8 mouse cellular contexts compared by ENCODE assay signal in genomic region chr10:128058601-128059151, GRCm38 (mm10). TPM values are rescaled to one million over a fixed set of nuclear protein-coding genes. Genes with fewer than 3 reads are reported as not detected.
DNase-seq lines count a peak whose midpoint lies in the region; ATAC-seq and TF ChIP-seq lines count a peak whose summit lies in the region.

Ptges3 (plus strand) TSS chr10:128058954.

- H3K9me3 ChIP-seq in MEL (replicated peaks; ENCODE audit: insufficient read depth, low read length): no peaks in the 10 kb centered on the region
- H3K9me3 ChIP-seq in lung, embryonic 16.5 days (ENCODE audit: control insufficient read depth, low read length): no peaks in the 10 kb centered on the region

- peak within 1 kb of the TSS; percentile 90 for H3K27ac ChIP-seq in MEL (ENCODE audit: control insufficient read depth, low read depth, low read length)
- peak within 1 kb of the TSS; percentile 96 for H3K27ac ChIP-seq in cerebellum, adult 2 months (ENCODE audit: insufficient read depth, low read length)
- H3K27ac ChIP-seq in lung, embryonic 16.5 days (ENCODE audit: low read length): peak within 1 kb of the TSS; percentile 99

- peak; percentile 97 for DNase-seq in MEL (ENCODE audit: low read depth, low spot score)
- DNase-seq in cerebellum, adult 2 months: peak; percentile 97 to 98
- DNase-seq in forelimb bud, embryonic 11.5 days (ENCODE audit: low read depth, low spot score): peak; percentile 95
- DNase-seq in layer of hippocampus, adult 9-10 months (ENCODE audit: low spot score): peak; percentile 84
- DNase-seq in ovary, postnatal 10 days (ENCODE audit: low spot score): peak; percentile 97
- peak; percentile 92 to 98 for DNase-seq in thymus, postnatal 10 days (ENCODE audit: low spot score in 2 of 2)

- peak; percentile 76 to 85 for ATAC-seq in hematopoietic stem cell, adult 5-6 weeks (replicated peaks in 1 of 2; ENCODE audit: insufficient read depth in 1 of 2, low FRiP score in 2 of 2, low TSS enrichment in 1 of 2, low read depth in 1 of 2, poor library complexity in 2 of 2, severe bottlenecking in 2 of 2)
- peak; percentile 95 for ATAC-seq in lung, embryonic 16.5 days (ENCODE audit: low read depth)

- H3K4me2 ChIP-seq in lung, embryonic 16.5 days (ENCODE audit: low read depth, low read length): peak within 1 kb of the TSS; percentile 87

- peak within 1 kb of the TSS; percentile 93 for H3K9ac ChIP-seq in MEL (ENCODE audit: control insufficient read depth, low read depth, low read length, poor library complexity, severe bottlenecking)
- H3K9ac ChIP-seq in lung, embryonic 16.5 days (ENCODE audit: low read length): peak within 1 kb of the TSS; percentile 89

- peaks cover 51% of the 10 kb centered on the region for H3K79me2 ChIP-seq in MEL (ENCODE audit: control insufficient read depth, insufficient read depth, low read length, poor library complexity)

- peaks cover 13 to 14% of the 10 kb centered on the region in 2 experiments for H3K4me1 ChIP-seq in MEL (ENCODE audit: control insufficient read depth in 1 of 2, insufficient read depth in 2 of 2, low read length in 2 of 2)
- H3K4me1 ChIP-seq in cerebellum, adult 2 months (ENCODE audit: control insufficient read depth, insufficient read depth, low read length): peaks cover 9% of the 10 kb centered on the region; the same call in 1 of the 2 replicates
- peaks cover 18% of the 10 kb centered on the region for H3K4me1 ChIP-seq in lung, embryonic 16.5 days (replicated peaks; ENCODE audit: control insufficient read depth, insufficient read depth, low read length)

- peak; percentile 90 for TF ChIP-seq POLR2A in MEL (IDR thresholded peaks at IDR 0.05; ENCODE audit: control insufficient read depth in 1 of 2, insufficient read depth in 1 of 2, low read depth in 1 of 2, low read length in 2 of 2, poor library complexity in 1 of 2)
- peak; percentile 58; the same call in 1 of the 2 replicates for TF ChIP-seq POLR2A in cerebellum, adult 2 months (IDR thresholded peaks at IDR 0.05; ENCODE audit: borderline replicate concordance, insufficient read depth, low read length)

- peak within 1 kb of the TSS; percentile 80 to 94 for H3K4me3 ChIP-seq in MEL (ENCODE audit: control insufficient read depth in 1 of 2, insufficient read depth in 1 of 2, low read depth in 2 of 2, low read length in 2 of 2)
- H3K4me3 ChIP-seq in cerebellum, adult 2 months (replicated peaks; ENCODE audit: insufficient read depth, low read depth, low read length): peak within 1 kb of the TSS; percentile 97
- peak within 1 kb of the TSS; percentile 98 for H3K4me3 ChIP-seq in lung, embryonic 16.5 days (ENCODE audit: low read length)

- peaks cover 2 to 32% of the 10 kb centered on the region in 2 experiments; a peak in 3 of 4 replicates for H3K36me3 ChIP-seq in MEL (ENCODE audit: control insufficient read depth in 1 of 2, insufficient read depth in 2 of 2, low read length in 2 of 2)
- peaks cover 5% of the 10 kb centered on the region; the same call in 1 of the 2 replicates for H3K36me3 ChIP-seq in lung, embryonic 16.5 days (ENCODE audit: control insufficient read depth, insufficient read depth, low read length)

- no peak for TF ChIP-seq RAD21 in MEL (IDR thresholded peaks at IDR 0.05; ENCODE audit: low read depth, low read length)

- WGBS in cerebellum, adult 2 months: under 1% methylated on average over 72 of the region's 72 CpGs
- WGBS in lung, embryonic 16.5 days: under 1% methylated on average over 53 of the region's 72 CpGs

- TF ChIP-seq EP300 in MEL (IDR thresholded peaks at IDR 0.05; ENCODE audit: low read depth in 1 of 2, low read length in 2 of 2): no peak

- H3K27me3 ChIP-seq in MEL (ENCODE audit: control insufficient read depth in 1 of 2, insufficient read depth in 2 of 2, low read length in 2 of 2): no peaks in the 10 kb centered on the region
- H3K27me3 ChIP-seq in cerebellum, adult 2 months (ENCODE audit: control insufficient read depth, insufficient read depth, low read length): no peaks in the 10 kb centered on the region
- no peaks in the 10 kb centered on the region for H3K27me3 ChIP-seq in lung, embryonic 16.5 days (ENCODE audit: control insufficient read depth, insufficient read depth, low read depth, low read length)

- TF ChIP-seq CTCF in MEL (IDR thresholded peaks at IDR 0.05 in 2 of 3, conservative IDR thresholded peaks at IDR 0.05 in 1 of 3; ENCODE audit: control insufficient read depth in 1 of 3, insufficient read depth in 1 of 3, low read depth in 2 of 3, low read length in 3 of 3, poor library complexity in 1 of 3, severe bottlenecking in 1 of 3): no peak
- TF ChIP-seq CTCF in cerebellum, adult 2 months (IDR thresholded peaks at IDR 0.05; ENCODE audit: borderline replicate concordance, insufficient read depth, low read depth, low read length): no peak

TF ChIP-seq in MEL, 35 proteins besides CTCF, POLR2A, EP300 and RAD21:
- TF ChIP-seq NELFE (IDR thresholded peaks at IDR 0.05; ENCODE audit: low read depth, low read length) (peak; percentile 75), TBP (IDR thresholded peaks at IDR 0.05; ENCODE audit: low read depth, low read length) (peak; percentile 61), ZC3H11A (IDR thresholded peaks at IDR 0.05; ENCODE audit: low read depth, low read length) (no peak), CHD1 (IDR thresholded peaks at IDR 0.05; ENCODE audit: low read depth, low read length) (no peak), POLR2AphosphoS2 (IDR thresholded peaks at IDR 0.05; ENCODE audit: low read length) (peak; percentile 36; the same call in 1 of the 2 replicates), UBTF (IDR thresholded peaks at IDR 0.05; ENCODE audit: borderline replicate concordance, insufficient read depth, low read depth, low read length) (peak; percentile 61; the same call in 1 of the 2 replicates), MAZ (IDR thresholded peaks at IDR 0.05; ENCODE audit: low read depth, low read length) (peak; percentile 16; the same call in 1 of the 2 replicates), HCFC1 (IDR thresholded peaks at IDR 0.05; ENCODE audit: low read depth, low read length) (peak; percentile 75), CHD2 (IDR thresholded peaks at IDR 0.05; ENCODE audit: low read length) (peak; percentile 80), GABPA (IDR thresholded peaks at IDR 0.05; ENCODE audit: low read depth, low read length) (0 out of 2 replicates have a peak, but pooled peaks have one; percentile 19), NRF1 (IDR thresholded peaks at IDR 0.05; ENCODE audit: insufficient read depth, low read depth, low read length, poor library complexity, severe bottlenecking) (peak; percentile 85), USF1 (IDR thresholded peaks at IDR 0.05; ENCODE audit: low read depth, low read length) (no peak), ZMIZ1 (IDR thresholded peaks at IDR 0.05; ENCODE audit: low read depth, low read length) (peak; percentile 10; the same call in 1 of the 2 replicates), KAT2A (conservative IDR thresholded peaks at IDR 0.05; ENCODE audit: low read depth, low read length) (peak; percentile 15; the same call in 1 of the 2 replicates)

RNA-seq across cellular contexts. Expression of gene Ptges3, which starts in this region (rescaled TPM):
- 233 and 240 TPM in 2 replicates for total RNA-seq in MEL (2012; rRNA removed)
- 100 to 1,000 TPM; 216 to 627 TPM for polyA plus RNA-seq in MEL (2012; ENCODE audit: insufficient read depth in 1 of 2, insufficient read length in 2 of 2, low read depth in 1 of 2, low replicate concordance in 2 of 2, missing spikeins in 1 of 2)
- polyA plus RNA-seq in cerebellum, adult 2 months (2012; rRNA removed): 69.9 and 75.5 TPM in 2 replicates
- 249 and 336 TPM in 2 replicates for total RNA-seq in hematopoietic stem cell, adult 5-6 weeks (2017)
- 432 and 461 TPM in 2 replicates for polyA plus RNA-seq in lung, embryonic 16.5 days (2015; fragmentation: Nextera tagmentation; extraction: Ambion mirVana)

Comparison
In these comparisons a context has a peak if more than half of its experiments do, and no peak if none do; other contexts are left out.
1. Peak in every context shown above with its lines: DNase-seq, ATAC-seq, H3K4me3 ChIP-seq and H3K27ac ChIP-seq.